Mouse (Mus musculus) CD4-positive, CD25-positive, alpha-beta regulatory T cell, adult 4 months (primary cell): ENCODE data around the gene Ntn1. TPM values are rescaled to one million over a fixed set of nuclear protein-coding genes. Genes with fewer than 3 reads are reported as not detected.

ENCODE experiments used
- ATAC-seq: one replicate; pipeline ENCODE4 v1.8.0; 2017
- polyA plus RNA-seq, 2 experiments: library from polyadenylated mRNA; unstranded; fragments of 100-300 nt; shearing (Covaris generic); gene quantifications; one replicate each; pipeline ENCODE4 v1.2.1; 2017

Gene Ntn1
- polyA plus RNA-seq, 2 experiments from 2014 or later, result 0.63 to 0.90 TPM

DNA sequence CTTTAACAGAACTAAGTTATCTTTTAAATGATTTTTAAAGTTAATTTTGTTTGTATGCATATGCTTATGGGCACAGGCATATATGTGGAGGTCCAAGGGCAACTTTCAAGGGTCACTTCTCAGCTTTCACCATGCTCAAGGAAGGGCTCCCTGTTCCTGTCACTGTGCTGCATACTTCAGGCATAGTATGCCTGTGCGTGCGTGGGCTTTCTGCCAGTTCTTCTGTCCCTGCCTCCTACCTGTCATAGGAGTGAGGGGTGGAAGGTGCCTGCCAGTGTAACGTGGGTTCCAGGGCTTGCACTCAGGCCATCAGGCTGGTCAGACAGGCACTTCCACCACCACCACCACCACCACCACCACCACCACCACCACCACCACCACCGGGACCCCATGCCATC lies 228.0 kb downstream of the Ntn1 start:
- ATAC-seq, result no peak

DNA sequence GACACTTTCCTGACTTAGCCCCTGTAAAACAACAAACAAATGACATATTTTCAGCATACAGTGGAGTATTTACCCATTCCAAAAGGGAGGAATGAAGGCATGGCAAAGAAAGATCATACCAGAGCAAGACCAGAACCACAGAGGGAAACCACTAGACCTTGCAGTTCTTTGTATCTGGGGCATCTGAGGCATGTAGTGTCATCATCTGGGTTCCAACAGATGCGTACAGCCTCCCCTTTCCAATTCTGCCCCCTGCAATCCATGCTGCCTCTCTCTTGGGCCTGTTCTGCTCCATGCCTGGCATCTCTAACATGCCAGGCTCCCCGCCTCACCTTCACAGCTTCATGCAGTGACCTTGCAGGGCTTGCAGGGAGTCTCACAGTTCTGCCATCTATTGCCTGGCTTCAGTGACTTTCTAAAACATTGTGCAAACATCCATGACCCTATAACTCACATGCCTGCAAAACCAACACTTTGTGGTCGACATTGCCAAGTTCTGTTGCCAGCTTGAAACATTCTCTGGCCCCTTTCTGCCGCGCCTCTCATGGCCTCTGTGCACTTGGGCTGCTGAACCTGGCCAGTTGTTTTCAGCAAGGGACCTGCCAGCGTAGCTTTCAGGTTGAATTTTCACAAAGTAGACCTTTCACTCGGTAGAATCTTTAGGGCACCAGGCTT lies 228.5 kb downstream of the Ntn1 start:
- no peak for ATAC-seq

DNA sequence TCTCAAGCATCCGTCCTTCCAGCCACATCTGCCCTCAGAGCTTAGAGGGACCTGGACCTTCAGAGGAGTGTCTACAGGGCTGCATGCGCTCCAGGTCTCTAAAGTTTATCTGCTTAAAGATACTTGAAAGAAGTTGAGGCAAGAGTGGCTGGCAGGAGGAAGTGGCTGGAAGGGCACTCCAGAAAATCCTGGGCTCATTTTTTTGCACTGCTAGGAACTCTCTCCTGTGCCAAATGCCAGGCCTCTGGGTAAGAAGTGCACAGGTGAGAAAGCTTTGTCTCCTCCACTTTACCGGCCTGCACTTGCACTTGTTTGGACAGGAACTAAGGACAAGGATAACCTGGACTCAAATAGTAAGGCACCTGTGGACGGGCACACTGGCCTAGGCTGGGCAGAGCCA lies 232.2 kb downstream of the Ntn1 start:
- ATAC-seq, result no peak

DNA sequence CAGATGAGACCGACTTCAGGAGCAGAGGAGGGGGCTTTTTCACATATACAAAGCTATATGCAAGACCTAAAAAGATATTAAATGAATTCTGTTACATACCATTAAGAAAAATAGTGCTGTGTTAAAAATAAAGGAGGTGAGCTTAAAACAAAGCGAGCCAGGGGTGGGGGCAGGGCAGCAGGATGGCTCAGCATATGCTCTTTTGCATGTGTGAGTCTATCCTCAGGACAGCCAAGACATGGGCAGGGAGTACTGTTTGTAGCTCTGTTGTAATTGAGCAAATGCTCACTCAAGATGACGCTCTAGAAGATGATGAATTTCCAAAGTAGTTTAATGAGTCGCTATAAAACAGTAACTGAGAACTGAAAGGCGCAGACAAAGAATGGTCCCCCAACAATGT lies 236.2 kb downstream of the Ntn1 start:
- ATAC-seq, result no peak

DNA sequence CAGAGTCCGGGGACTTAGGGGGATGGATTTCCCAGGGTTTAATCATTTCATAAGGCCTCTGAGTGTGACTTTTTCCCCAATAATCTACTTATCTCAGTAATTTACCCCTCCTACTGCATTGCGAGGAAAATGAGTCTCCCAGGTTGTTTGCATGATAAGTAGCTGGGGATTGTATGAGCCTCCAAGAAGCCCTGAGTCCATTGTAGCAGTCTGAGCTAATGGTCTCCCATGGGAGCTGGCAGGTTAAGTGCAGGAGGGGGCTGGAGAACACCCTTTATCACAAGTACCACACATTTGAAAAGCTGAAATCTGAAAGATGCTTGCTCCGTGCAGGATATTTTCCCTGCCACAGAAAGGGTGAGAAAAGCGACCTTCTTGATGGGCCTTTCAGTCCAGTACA lies 240.8 kb downstream of the Ntn1 start:
- ATAC-seq, result no peak

Other genes with a start within 250 kb of the Ntn1 start
- 10 to 100 TPM; 17.9 to 26.3 TPM for gene Pik3r5, start 31.3 kb upstream of the Ntn1 start, polyA plus RNA-seq
- gene Pik3r6, start 102.2 kb upstream of the Ntn1 start, polyA plus RNA-seq, result not detected
- not detected for gene Mfsd6l, start 155.4 kb upstream of the Ntn1 start, polyA plus RNA-seq
- gene Ccdc42, start 186.2 kb upstream of the Ntn1 start, polyA plus RNA-seq, result not detected